Mouse (Mus musculus) lung, adult 2 months (tissue): ENCODE results near the gene Magi1. TPM values are rescaled to one million over a fixed set of nuclear protein-coding genes. Genes with fewer than 3 reads are reported as not detected.
"Not testable (repeated sequence)": the region's sequence is repeated elsewhere in the genome, so short reads cannot be mapped to it uniquely, and the experiment has no call there.

Source experiments
- DNase-seq: peaks from one replicate; pipeline ENCODE4 v3.0.0; 2022
- H3K4me1 ChIP-seq: fragments of 200-500 bp; 2 replicates; pipeline ENCODE4 v1.6.1; 2011; ENCODE audit warnings: low read length; ENCODE audit not compliant: control insufficient read depth, insufficient read depth
- H3K4me3 ChIP-seq: fragments of 200-500 bp; replicated peaks from 2 replicates; pipeline ENCODE3; 2011; ENCODE audit warnings: low read depth, mild to moderate bottlenecking, control low read depth, low read length; ENCODE audit errors: extremely low read depth
- CTCF ChIP-seq: fragments of 200-500 bp; IDR thresholded peaks from 2 replicates; pipeline ENCODE4 v1.5.1; 2011; ENCODE audit warnings: mild to moderate bottlenecking, low read length, control low read depth; ENCODE audit not compliant: insufficient read depth
- POLR2A ChIP-seq: fragments of 200-500 bp; IDR thresholded peaks from 2 replicates; pipeline ENCODE4 v1.6.1; 2011; ENCODE audit warnings: low read depth, mild to moderate bottlenecking, control low read depth, low read length, borderline replicate concordance; ENCODE audit errors: extremely low read depth
- WGBS: fragments of 180-500 bp; shearing (Covaris S2); methylation state at CpG from one replicate; pipeline ENCODE4 v1.1.7; 2018; 5-methylcytosine and 5-hydroxymethylcytosine counted together
- polyA plus RNA-seq: library from polyadenylated mRNA; depleted of rRNA; stranded (reverse); fragments of >200 nt; gene quantifications from 2 replicates; pipeline ENCODE4 v1.2.3, GENCODE M21; 2012

Magi1 gene
- polyA plus RNA-seq, 1 experiment = 12.3 TPM

DNA sequence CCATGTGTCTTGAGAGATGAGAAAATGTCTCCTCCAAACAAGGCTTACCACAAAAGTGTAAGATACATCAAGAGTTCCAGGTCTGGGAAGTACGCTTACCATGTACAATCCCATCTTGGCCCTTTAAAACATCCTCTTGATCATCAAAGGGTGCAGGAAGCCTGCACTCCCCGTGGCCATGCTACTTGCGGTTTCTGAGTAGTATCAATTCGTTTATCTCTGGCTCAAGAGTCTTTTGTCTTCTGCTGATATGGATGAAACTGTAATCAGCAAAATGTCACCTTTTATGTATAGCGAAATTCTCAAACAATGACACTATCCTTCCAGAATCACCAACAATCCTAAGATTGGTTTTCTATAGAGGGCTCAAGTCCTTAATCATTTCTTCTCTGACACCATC is 261.3 kb downstream of the Magi1 start:
- no peak for DNase-seq
- WGBS = 66% methylated on average over 5 of the region's 5 CpGs
- TF ChIP-seq CTCF = no peak
- no peak for TF ChIP-seq POLR2A

GRCm38 (mm10) chr6:94021239-94021962 is 262.3 kb downstream of the Magi1 start:
- no peak overlapping the region for H3K4me3 ChIP-seq
- DNase-seq = no peak
- no peak for TF ChIP-seq POLR2A
- no peak for TF ChIP-seq CTCF
- WGBS = 53% methylated on average over 8 of the region's 8 CpGs
- no peaks in the 10 kb centered on the region for H3K4me1 ChIP-seq

More for the DNA sequence above, 261.3 kb downstream of the Magi1 start:
- Histone ChIP-seq H3K4me1 (no peaks in the 10 kb centered on the region), H3K4me3 (no peak overlapping the region)

DNA sequence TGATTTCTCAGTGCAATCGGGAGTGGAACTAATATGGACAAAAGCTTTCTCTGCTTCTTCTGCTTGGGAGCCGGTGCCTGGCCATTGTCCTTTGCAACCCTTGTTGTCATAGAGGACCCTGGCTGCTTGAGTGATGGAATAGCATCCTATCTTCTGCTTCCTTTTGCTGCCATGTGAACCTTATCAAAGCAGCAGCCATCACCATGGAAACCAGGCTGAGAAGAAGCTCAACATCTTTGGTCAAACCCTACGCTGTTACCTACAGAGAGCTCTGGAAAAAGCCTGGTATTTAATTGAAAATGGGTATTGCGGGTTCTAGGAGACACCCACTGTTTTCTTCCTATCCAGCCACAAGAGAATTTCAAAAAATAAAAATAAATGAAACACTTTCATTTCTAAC is 263.2 kb downstream of the Magi1 start:
- WGBS = 89% methylated on average over 4 of the region's 4 CpGs
- Histone ChIP-seq H3K4me1 (no peaks in the 10 kb centered on the region), H3K4me3 (no peak overlapping the region)
- DNase-seq = no peak
- TF ChIP-seq CTCF (no peak), POLR2A (no peak)

DNA sequence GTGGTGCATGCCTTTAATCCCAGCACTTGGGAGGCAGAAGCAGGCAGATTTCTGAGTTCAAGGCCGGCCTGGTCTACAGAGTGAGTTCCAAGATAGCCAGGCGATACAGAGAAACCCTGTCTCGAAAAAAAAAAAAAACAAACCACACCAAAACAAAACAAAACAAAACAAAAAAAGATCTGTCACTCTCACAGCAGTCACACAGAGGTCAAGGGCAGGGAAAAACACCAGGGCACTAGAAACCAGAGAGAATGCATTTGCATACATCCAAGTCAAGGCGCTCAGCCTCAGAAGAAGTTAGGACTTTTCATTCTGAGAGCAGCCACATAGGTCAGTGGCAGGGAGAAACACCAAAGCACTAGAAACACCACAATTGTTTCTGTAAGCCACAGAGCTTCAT is 263.8 kb downstream of the Magi1 start:
- Histone ChIP-seq H3K4me3 (no peak overlapping the region), H3K4me1 (peaks cover 2% of the 10 kb centered on the region; the same call in 1 of the 2 replicates)
- 96% methylated on average over 4 of the region's 4 CpGs for WGBS
- DNase-seq = no peak
- TF ChIP-seq POLR2A (no peak), CTCF (no peak)

DNA sequence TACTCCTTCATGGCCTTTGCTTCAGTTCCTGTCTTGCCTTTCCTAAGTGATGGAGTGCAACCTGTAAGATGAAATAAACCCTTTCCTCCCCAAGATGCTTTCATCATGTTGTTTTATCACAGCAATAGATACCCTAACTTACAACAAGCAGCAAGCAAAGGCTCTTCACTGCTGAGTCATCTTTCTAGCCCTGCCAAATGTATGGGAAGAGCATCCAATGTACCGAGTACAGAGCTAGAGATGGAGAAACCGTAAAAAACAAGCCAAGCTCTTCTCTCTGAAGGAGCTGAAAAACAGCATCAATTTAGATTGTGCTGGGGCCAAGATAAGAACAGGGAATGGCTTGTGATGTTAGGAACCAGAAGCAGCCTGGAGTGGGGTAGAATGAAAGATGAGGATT is 270.0 kb downstream of the Magi1 start:
- DNase-seq = no peak
- Histone ChIP-seq H3K4me3 (no peak overlapping the region), H3K4me1 (peaks cover 2% of the 10 kb centered on the region; the same call in 1 of the 2 replicates)
- TF ChIP-seq CTCF (no peak), POLR2A (no peak)
- WGBS = 67% methylated on average over 2 of the region's 2 CpGs

DNA sequence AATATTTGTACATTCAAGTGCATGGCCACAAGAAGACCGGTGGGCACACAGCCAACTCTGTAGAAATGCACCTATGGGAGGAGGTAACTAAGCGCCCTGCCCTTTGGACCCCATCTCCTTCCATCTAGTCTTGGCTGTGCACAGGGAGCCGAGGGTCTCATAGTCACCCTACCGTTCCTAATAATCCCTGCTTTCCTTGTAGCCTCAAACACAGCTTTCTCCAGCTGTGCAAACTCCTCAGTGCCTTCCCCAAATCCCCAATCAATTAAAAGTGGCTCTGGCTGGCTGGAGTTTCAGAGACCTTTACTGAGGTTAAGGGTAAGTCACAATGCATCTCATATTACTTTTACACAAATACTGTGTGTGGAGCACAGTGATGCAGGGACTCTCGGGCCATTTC is 271.8 kb downstream of the Magi1 start:
- peaks cover 2% of the 10 kb centered on the region; the same call in 1 of the 2 replicates for H3K4me1 ChIP-seq
- WGBS = 55% methylated on average over 5 of the region's 5 CpGs
- TF ChIP-seq POLR2A (no peak), CTCF (no peak)
- no peak for DNase-seq
- no peak overlapping the region for H3K4me3 ChIP-seq

- DNase-seq = no peak
- Histone ChIP-seq H3K4me3 (no peak overlapping the region), H3K4me1 (peaks cover 2% of the 10 kb centered on the region; the same call in 1 of the 2 replicates)
- 62% methylated on average over 6 of the region's 6 CpGs for WGBS
- no peak for TF ChIP-seq CTCF
- no peak for TF ChIP-seq POLR2A
Measured at GRCm38 (mm10) chr6:94011521-94011920, 272.2 kb downstream of the Magi1 start.

DNA sequence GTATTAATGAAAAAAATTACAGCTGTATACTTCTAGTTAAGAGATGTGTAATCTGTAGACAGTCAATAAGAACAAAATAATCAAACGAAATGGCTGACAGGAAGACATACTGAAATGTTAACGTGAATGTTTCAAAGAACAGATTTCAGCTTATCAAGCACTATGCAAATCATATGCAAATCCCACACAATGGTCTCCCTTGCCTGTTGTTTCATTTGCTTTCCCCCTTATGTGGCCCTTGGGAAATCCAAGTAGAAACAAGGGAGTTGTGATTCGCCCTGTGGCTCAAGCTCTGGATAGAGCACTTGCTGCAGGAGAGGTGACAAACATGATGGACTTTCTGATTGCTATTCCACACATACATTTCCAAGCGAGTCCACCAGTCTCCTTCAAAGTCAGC is 275.1 kb downstream of the Magi1 start:
- Histone ChIP-seq H3K4me1 (no peaks in the 10 kb centered on the region), H3K4me3 (no peak overlapping the region)
- no peak for TF ChIP-seq CTCF
- no peak for TF ChIP-seq POLR2A
- 77% methylated on average over 4 of the region's 4 CpGs for WGBS
- no peak for DNase-seq

DNA sequence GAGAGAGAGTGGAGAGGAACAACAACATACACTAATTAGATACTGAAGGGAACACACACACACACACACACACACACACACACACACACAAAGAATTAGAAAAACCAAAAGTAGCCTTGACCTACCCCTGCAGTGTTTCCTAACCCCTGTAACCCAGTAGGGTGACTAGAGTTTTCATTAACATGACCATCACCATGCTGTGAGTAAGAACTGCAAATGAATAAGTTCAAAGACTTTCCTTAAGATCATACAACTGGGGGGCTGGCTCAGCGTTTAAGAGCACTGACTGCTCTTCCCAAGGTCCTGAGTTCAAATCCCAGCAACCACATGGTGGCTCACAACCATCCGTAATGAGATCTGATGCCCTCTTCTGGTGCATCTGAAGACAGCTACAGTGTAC is 280.1 kb downstream of the Magi1 start:
- WGBS = 79% methylated on average over 2 of the region's 2 CpGs
- not testable (repeated sequence) for H3K4me3 ChIP-seq, DNase-seq, H3K4me1 ChIP-seq

DNA sequence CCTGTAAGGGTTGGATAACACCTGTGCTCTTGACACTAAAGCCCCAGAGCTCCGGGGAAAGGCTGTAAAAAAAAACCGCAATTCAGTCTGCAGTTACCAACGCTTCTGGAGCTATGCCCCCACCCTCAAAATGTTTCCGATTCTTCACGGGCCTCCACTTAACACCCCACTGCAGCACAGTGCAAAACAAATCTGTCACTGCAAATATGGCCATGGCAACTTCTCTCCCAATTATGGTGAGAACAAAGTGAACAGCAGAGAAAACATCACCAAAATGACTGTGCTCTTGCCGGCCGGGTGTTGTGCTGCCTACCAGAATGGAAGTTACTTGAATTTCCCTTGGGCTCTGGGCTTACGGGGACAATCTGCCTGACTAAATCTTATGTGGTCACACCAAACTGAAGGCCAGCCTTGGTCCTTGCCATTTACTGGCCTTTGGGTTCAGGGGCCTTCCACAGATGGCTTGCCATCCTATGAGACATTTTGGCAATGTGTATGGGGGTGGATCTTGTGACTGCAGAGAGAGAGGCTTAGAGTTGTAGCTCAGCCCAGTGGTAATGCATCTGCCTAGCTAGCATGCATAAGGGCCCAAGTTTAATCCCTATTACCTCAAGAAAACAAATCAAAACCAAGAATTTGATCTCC is 286.8 kb downstream of the Magi1 start:
- no peak for TF ChIP-seq CTCF
- TF ChIP-seq POLR2A = no peak
- no peak overlapping the region for H3K4me3 ChIP-seq
- DNase-seq = no peak
- H3K4me1 ChIP-seq = no peaks in the 10 kb centered on the region
- 87% methylated on average over 8 of the region's 8 CpGs for WGBS
